Mouse (Mus musculus): Measurements from ENCODE around the gene Dact1. TPM values are rescaled to one million over a fixed set of nuclear protein-coding genes. Genes with fewer than 3 reads are reported as not detected.

The Dact1 gene
- 0.81 and 0.90 TPM in 2 replicates for polyA plus RNA-seq (2015; fragmentation: Nextera tagmentation; extraction: Ambion mirVana)

DNA sequence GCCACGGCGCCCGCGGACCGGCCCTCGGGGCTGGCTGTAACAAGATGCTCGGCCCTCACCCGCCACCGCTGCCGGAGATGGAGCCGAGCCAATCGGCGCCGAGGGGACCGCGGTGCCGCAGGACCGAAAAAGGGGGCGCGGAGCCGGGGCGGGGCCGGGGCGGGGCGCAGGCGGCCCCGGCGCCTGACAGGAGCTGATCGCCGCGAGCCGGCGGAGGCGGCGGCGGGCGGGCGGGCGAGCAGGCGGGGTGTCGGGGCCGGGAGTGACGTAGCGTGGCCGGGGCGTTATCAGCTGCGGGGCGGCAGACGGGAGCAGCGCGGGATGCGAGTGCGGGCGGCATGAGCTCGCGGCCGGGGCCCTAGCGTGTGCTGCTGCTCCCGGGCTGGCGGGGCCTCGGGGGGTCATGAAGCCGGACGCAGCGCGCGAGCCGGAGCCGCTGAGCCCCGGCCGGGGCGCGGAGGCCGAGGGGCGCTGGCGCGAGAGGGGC is at the start of gene Dact1:
Gene Dact1 (plus strand): TSS at position 304 of the 487 bp plus-strand sequence.
- DNase-seq (peak; percentile 23), ATAC-seq (ENCODE audit: low read depth) (peak; percentile 81)
- Histone ChIP-seq H3K4me1 (replicated peaks) (peaks cover 10% of the 10 kb centered on the region), H3K27me3 (peaks cover 74% of the 10 kb centered on the region), H3K9me3 (replicated peaks) (no peaks in the 10 kb centered on the region), H3K9ac (peak within 1 kb of the TSS; percentile 60), H3K27ac (no peak within 1 kb of the TSS), H3K4me2 (peak within 1 kb of the TSS; percentile 76), H3K4me3 (replicated peaks) (peak within 1 kb of the TSS; percentile 65), H3K36me3 (no peaks in the 10 kb centered on the region)
- 1% methylated on average over 42 of the region's 76 CpGs for WGBS (ENCODE audit: insufficient replicate concordance)

DNA sequence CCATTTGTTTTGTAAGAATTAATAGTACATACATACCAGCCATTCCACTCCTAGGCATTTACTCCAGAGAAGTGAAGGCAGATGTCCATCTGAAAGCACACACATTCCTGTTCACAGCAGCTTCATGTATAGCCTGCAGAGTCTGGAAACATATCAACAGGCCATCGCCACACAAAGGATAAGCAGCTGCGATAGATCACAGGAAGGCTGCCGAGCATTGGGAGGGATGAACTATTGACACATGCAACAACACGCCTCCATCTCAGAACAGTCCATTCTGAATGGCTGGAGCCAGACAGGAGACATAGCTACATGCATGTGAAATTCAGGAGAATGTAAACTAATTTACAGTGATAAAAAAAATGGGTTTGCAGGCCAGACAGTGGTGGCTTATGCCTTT is 45.5 kb upstream of the Dact1 start:
- 70% methylated on average over 4 of the region's 4 CpGs for WGBS (ENCODE audit: insufficient replicate concordance)

DNA sequence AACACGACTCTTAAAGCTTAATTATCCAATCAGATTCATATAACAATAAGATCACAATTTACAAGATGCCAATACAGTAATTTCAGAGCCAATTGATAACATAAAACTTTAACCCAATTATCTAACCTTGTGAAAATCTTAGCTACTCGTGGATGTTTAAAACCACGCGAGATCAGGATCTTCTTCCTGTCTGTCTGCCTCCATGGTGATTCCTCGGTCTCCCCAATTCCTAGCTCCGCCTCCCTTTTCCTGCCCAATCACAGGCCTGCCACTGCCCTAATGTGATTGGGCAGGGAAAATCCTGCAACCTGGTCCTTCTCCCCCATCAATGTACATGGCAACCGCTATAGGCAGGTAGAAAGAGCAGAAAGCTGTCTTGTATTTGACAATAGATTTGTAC is 40.3 kb upstream of the Dact1 start:
- Histone ChIP-seq H3K4me3 (replicated peaks) (no peak overlapping the region), H3K36me3 (no peaks in the 10 kb centered on the region), H3K27me3 (no peaks in the 10 kb centered on the region), H3K27ac (no peak overlapping the region), H3K4me1 (replicated peaks) (no peaks in the 10 kb centered on the region), H3K9me3 (replicated peaks) (no peaks in the 10 kb centered on the region), H3K4me2 (no peak overlapping the region), H3K9ac (no peak overlapping the region)
- ATAC-seq (ENCODE audit: low read depth) = no peak
- WGBS (ENCODE audit: insufficient replicate concordance) = 67% methylated on average over 7 of the region's 7 CpGs
- DNase-seq = no peak

More for the DNA sequence above, 45.5 kb upstream of the Dact1 start:
- Histone ChIP-seq H3K36me3 (no peaks in the 10 kb centered on the region), H3K9me3 (replicated peaks) (no peaks in the 10 kb centered on the region), H3K9ac (no peak overlapping the region), H3K4me1 (replicated peaks) (no peaks in the 10 kb centered on the region), H3K27me3 (no peaks in the 10 kb centered on the region), H3K4me3 (replicated peaks) (no peak overlapping the region), H3K4me2 (no peak overlapping the region), H3K27ac (no peak overlapping the region)
- ATAC-seq (ENCODE audit: low read depth) = no peak
- DNase-seq = no peak

DNA sequence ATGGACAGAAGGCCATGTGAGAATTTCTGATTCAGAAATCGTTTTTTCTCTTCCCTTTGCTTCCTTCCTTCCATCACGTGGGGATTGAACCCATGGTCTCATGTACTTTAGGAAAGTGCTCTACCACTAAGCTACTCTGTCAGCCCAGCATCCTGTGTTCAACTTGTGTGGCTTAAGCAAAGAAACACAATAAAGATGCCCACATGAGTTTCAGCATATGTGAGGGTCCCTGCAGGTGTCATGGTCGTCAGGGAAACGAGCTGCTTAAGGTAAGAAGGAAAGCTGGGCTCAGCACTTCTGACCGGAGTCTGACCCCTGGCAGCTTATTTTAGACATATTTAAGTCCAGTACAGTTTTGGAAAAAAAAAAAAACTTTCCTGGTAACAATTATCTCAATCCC is 38.6 kb upstream of the Dact1 start:
- DNase-seq (no peak), ATAC-seq (ENCODE audit: low read depth) (no peak)
- H3K36me3 ChIP-seq = no peaks in the 10 kb centered on the region
- no peak overlapping the region for H3K9ac ChIP-seq
- H3K27me3 ChIP-seq = no peaks in the 10 kb centered on the region
- H3K4me1 ChIP-seq (replicated peaks) = no peaks in the 10 kb centered on the region
- no peak overlapping the region for H3K4me3 ChIP-seq (replicated peaks)
- H3K9me3 ChIP-seq (replicated peaks) = no peaks in the 10 kb centered on the region
- H3K4me2 ChIP-seq = no peak overlapping the region
- H3K27ac ChIP-seq = no peak overlapping the region
- WGBS (ENCODE audit: insufficient replicate concordance) = 59% methylated on average over 5 of the region's 5 CpGs

DNA sequence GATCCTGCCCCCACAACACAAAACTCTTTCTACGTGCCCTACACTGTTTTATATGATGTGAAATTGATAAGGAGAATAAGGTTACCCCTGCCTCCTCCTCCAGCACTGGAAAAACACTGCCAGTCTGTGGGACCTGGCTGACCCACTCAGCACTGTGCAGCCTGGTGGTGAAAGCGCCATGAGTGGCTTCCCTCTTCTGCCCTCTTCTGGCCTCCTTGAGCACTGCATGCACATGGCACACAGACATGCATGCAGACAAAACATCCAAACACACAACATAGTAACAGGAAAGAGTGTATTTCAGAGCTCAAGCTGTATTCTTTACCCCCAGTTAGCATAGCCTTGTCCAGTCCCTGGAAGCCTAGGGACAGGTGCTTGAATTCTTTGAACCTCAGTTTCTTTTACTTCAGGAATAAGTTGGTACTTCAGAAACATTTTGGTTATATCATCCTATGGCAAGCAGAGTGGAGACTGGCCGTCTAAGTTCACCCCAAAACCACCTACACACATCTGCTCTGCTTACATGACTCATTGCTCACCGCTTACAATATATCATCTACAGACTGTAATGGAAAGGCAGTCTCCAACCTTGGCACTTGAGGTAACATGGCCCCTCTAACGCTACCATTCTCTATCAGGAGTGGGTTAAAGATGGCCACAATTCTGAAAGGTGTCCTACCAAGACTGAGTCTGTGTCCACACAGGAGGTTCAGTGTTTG is 35.0 kb upstream of the Dact1 start:
- WGBS (ENCODE audit: insufficient replicate concordance) = 77% methylated on average over 5 of the region's 5 CpGs
- no peaks in the 10 kb centered on the region for H3K9me3 ChIP-seq (replicated peaks)
- no peak for ATAC-seq (ENCODE audit: low read depth)

DNA sequence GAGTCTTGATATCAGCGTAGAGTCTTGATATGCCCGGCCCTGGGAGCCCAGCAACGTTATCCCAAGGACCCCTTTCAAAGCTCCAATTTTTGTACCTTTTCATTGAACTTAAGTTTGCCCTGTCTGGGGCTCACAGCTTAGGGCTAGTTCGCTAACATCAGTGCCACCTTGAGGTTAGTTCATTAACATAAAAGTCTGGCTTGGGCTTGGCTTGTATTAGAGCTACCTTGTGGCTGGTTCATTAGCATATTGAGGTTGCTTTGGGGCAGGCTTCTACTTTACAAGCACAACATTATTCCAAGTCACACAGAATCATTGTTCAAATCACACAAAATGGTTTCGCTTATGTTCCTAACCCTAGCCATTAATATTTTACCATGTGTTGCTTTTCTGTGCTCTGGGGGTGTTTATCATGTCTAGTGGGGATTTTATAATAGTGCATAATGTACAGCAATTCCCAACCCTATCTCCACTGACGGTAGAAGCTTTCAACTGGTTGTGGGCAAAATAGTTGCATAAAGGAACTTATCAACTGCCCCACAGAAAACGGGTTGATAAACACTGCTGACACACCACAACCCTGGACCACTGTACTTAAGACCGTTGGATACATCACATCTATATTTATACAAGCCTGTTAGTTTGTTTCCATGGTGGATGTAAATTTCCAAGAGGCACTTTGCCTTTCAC is 33.6 kb upstream of the Dact1 start:
- no peaks in the 10 kb centered on the region for H3K4me1 ChIP-seq (replicated peaks)
- no peak overlapping the region for H3K27ac ChIP-seq
- H3K4me2 ChIP-seq = no peak overlapping the region
- no peak overlapping the region for H3K4me3 ChIP-seq (replicated peaks)
- DNase-seq = no peak
- WGBS (ENCODE audit: insufficient replicate concordance) = 57% methylated on average over 8 of the region's 8 CpGs
- no peak for ATAC-seq (ENCODE audit: low read depth)
- H3K9me3 ChIP-seq (replicated peaks) = no peaks in the 10 kb centered on the region
- H3K36me3 ChIP-seq = no peaks in the 10 kb centered on the region
- H3K9ac ChIP-seq = no peak overlapping the region
- H3K27me3 ChIP-seq = no peaks in the 10 kb centered on the region

More for the DNA sequence above, 35.0 kb upstream of the Dact1 start:
- no peaks in the 10 kb centered on the region for H3K27me3 ChIP-seq
- H3K4me3 ChIP-seq (replicated peaks) = no peak overlapping the region
- no peak for DNase-seq
- H3K4me2 ChIP-seq = no peak overlapping the region
- H3K4me1 ChIP-seq (replicated peaks) = no peaks in the 10 kb centered on the region
- no peak overlapping the region for H3K9ac ChIP-seq
- no peaks in the 10 kb centered on the region for H3K36me3 ChIP-seq
- no peak overlapping the region for H3K27ac ChIP-seq

GRCm38 (mm10) chr12:71279521-71280262 is 30.0 kb upstream of the Dact1 start:
- ATAC-seq (ENCODE audit: low read depth) = no peak
- Histone ChIP-seq H3K9me3 (replicated peaks) (0 out of 2 replicates have a peak, but pooled peaks cover 3% of the 10 kb centered on the region), H3K27ac (no peak overlapping the region), H3K4me2 (no peak overlapping the region), H3K27me3 (no peaks in the 10 kb centered on the region), H3K36me3 (no peaks in the 10 kb centered on the region), H3K4me1 (replicated peaks) (no peaks in the 10 kb centered on the region), H3K9ac (no peak overlapping the region), H3K4me3 (replicated peaks) (no peak overlapping the region)
- WGBS (ENCODE audit: insufficient replicate concordance) = 65% methylated on average over 12 of the region's 12 CpGs
- no peak for DNase-seq

DNA sequence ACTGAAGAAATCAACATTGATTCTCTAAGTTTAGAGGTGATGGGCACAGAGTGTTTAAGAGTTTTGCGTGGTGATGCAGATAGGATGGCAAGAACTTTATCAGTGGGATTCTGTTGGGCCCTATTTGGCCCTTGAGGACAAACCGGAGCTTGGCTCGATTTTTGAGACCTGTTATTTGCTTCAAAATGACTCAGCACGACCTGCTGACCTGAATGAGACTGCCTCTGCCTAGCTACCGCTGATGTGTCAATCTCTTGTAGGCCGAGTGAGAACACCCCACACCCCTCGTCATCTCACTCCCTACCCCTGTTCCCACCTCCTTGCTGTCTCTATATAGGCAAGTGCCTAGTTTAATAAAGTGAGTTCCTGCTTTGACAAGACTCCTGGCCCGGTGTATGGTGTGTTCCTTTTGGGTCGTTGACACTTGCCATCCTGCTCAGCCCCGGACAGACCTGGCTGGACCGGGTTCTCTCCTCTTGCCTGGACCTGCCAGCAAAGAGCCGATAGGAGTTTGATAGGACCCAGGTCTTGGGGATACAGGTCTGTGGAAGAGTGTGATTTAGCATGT is 28.4 kb upstream of the Dact1 start:
- WGBS (ENCODE audit: insufficient replicate concordance) = 66% methylated on average over 12 of the region's 12 CpGs
- Histone ChIP-seq H3K36me3 (no peaks in the 10 kb centered on the region), H3K27ac (no peak overlapping the region), H3K9me3 (replicated peaks) (0 out of 2 replicates have a peak, but pooled peaks cover 3% of the 10 kb centered on the region), H3K9ac (no peak overlapping the region), H3K4me1 (replicated peaks) (no peaks in the 10 kb centered on the region), H3K4me2 (no peak overlapping the region), H3K27me3 (no peaks in the 10 kb centered on the region), H3K4me3 (replicated peaks) (no peak overlapping the region)
- DNase-seq = no peak
- ATAC-seq (ENCODE audit: low read depth) = no peak

GRCm38 (mm10) chr12:71285399-71285798 is 24.3 kb upstream of the Dact1 start:
- no peak overlapping the region for H3K27ac ChIP-seq
- ATAC-seq (ENCODE audit: low read depth) = no peak
- H3K27me3 ChIP-seq = no peaks in the 10 kb centered on the region
- 0 out of 2 replicates have a peak, but pooled peaks cover 3% of the 10 kb centered on the region for H3K9me3 ChIP-seq (replicated peaks)
- H3K4me2 ChIP-seq = no peak overlapping the region
- DNase-seq = no peak
- H3K36me3 ChIP-seq = no peaks in the 10 kb centered on the region
- no peaks in the 10 kb centered on the region for H3K4me1 ChIP-seq (replicated peaks)
- no peak overlapping the region for H3K4me3 ChIP-seq (replicated peaks)
- no peak overlapping the region for H3K9ac ChIP-seq

DNA sequence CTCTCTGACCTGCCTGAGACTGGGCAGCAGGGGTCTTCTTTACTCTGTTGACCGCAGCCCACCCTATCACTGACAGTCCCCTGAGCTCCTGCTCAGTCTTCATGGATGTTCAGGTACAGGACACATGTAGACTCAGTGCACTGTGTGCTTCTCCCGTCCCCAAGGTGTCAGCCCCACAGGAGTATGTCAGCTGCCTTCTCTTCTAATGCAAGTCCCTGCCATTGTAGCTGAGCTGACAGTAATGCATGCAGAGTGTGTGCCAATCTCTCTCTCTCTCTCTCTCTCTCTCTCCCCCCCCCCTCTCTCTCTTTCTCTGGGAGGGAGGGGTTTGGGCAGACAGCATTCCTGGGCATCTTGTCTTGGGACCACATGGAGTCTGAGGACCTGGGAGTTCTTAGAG is 19.2 kb upstream of the Dact1 start:
- ATAC-seq (ENCODE audit: low read depth) = no peak
- WGBS (ENCODE audit: insufficient replicate concordance) = 45% methylated on average over 2 of the region's 2 CpGs
- H3K4me1 ChIP-seq (replicated peaks) = peaks cover 8% of the 10 kb centered on the region

More for the DNA sequence above, 19.2 kb upstream of the Dact1 start:
- H3K27me3 ChIP-seq = no peaks in the 10 kb centered on the region
- H3K4me3 ChIP-seq (replicated peaks) = no peak overlapping the region
- H3K36me3 ChIP-seq = no peaks in the 10 kb centered on the region
- no peaks in the 10 kb centered on the region for H3K9me3 ChIP-seq (replicated peaks)
- no peak for DNase-seq
- no peak overlapping the region for H3K9ac ChIP-seq
- H3K4me2 ChIP-seq = no peak overlapping the region
- no peak overlapping the region for H3K27ac ChIP-seq
